Comparison of ENCODE assay signal across 28 mouse cellular contexts in the genomic region with DNA sequence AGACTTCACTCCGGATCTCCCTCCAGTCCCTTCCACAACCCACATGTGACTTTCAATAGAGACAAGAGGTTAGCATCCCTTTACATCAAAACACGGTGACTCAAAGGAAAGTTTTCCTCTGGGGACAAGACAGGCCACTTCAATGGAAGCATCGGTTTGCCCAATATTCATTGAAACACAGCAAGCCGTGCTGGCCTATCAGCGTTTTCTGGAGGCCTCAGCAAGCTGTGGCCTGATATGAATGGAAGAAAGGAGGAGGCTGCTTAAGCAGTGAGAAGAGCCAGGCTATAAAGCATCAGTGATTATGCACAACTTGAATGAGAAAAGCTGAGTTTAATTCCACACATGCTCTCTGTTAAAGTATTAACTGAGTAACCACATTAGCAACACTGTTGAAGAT.
DNase-seq lines count a peak whose midpoint lies in the region; ATAC-seq lines count a peak whose summit lies in the region.
"Had no signal": no experiment of that assay in that cellular context is flagged by ENCODE, and none has a peak within 500 bp of the region (broad histone marks: within the 10 kb centered on the region; RNA-seq: fewer than 3 reads in every experiment).

No protein-coding gene starts in this region.

- 54% methylated on average over 5 of the region's 5 CpGs for WGBS in heart, embryonic 11.5 days (ENCODE audit: insufficient replicate concordance)
- 39% methylated on average over 5 of the region's 5 CpGs for WGBS in kidney, embryonic 15.5 days
- WGBS in neural tube, embryonic 15.5 days: 21% methylated on average over 5 of the region's 5 CpGs

- no peaks in the 10 kb centered on the region for H3K36me3 ChIP-seq in heart, embryonic 11.5 days (ENCODE audit: control insufficient read depth, insufficient read depth, low read length)
- H3K36me3 ChIP-seq in kidney, embryonic 15.5 days: no peaks in the 10 kb centered on the region
- no peaks in the 10 kb centered on the region for H3K36me3 ChIP-seq in neural tube, embryonic 15.5 days
- H3K36me3 ChIP-seq: embryonic facial prominence, embryonic 13.5 days; forebrain, embryonic 12.5 days; liver, embryonic 15.5 days; neural tube, embryonic 12.5 days had no signal

- peaks cover 34% of the 10 kb centered on the region for H3K4me1 ChIP-seq in heart, embryonic 11.5 days (ENCODE audit: control insufficient read depth, insufficient read depth, low read length)
- peaks cover 47% of the 10 kb centered on the region for H3K4me1 ChIP-seq in kidney, embryonic 15.5 days
- H3K4me1 ChIP-seq in neural tube, embryonic 15.5 days: peaks cover 12% of the 10 kb centered on the region
- H3K4me1 ChIP-seq: liver, embryonic 15.5 days had no signal

- no peaks in the 10 kb centered on the region for H3K9me3 ChIP-seq in heart, embryonic 11.5 days (replicated peaks; ENCODE audit: control insufficient read depth, low read length)
- no peaks in the 10 kb centered on the region for H3K9me3 ChIP-seq in kidney, embryonic 15.5 days (replicated peaks)
- no peaks in the 10 kb centered on the region for H3K9me3 ChIP-seq in neural tube, embryonic 15.5 days (replicated peaks)
- H3K9me3 ChIP-seq: embryonic facial prominence, embryonic 13.5 days; forebrain, embryonic 12.5 days; liver, embryonic 15.5 days had no signal

- H3K4me3 ChIP-seq in heart, embryonic 11.5 days (ENCODE audit: low read depth, low read length): no peak overlapping the region
- no peak overlapping the region for H3K4me3 ChIP-seq in kidney, embryonic 15.5 days (replicated peaks)
- no peak overlapping the region for H3K4me3 ChIP-seq in neural tube, embryonic 15.5 days (replicated peaks)
- H3K4me3 ChIP-seq: embryonic facial prominence, embryonic 13.5 days; forebrain, embryonic 12.5 days; liver, embryonic 15.5 days; neural tube, embryonic 12.5 days had no signal

- no peak overlapping the region for H3K4me2 ChIP-seq in heart, embryonic 11.5 days
- no peak overlapping the region for H3K4me2 ChIP-seq in kidney, embryonic 15.5 days
- no peak overlapping the region for H3K4me2 ChIP-seq in neural tube, embryonic 15.5 days
- H3K4me2 ChIP-seq: embryonic facial prominence, embryonic 13.5 days; forebrain, embryonic 12.5 days; hindbrain, embryonic 14.5 days; liver, embryonic 15.5 days; lung, embryonic 14.5 days; neural tube, embryonic 12.5 days had no signal

- no peak overlapping the region for H3K9ac ChIP-seq in heart, embryonic 11.5 days (ENCODE audit: low read depth, low read length)
- H3K9ac ChIP-seq in kidney, embryonic 15.5 days: no peak overlapping the region
- H3K9ac ChIP-seq in neural tube, embryonic 15.5 days (replicated peaks): no peak overlapping the region
- H3K9ac ChIP-seq: embryonic facial prominence, embryonic 13.5 days; forebrain, embryonic 12.5 days; hindbrain, embryonic 14.5 days; liver, embryonic 15.5 days; lung, embryonic 14.5 days; neural tube, embryonic 12.5 days had no signal

- no peaks in the 10 kb centered on the region for H3K27me3 ChIP-seq in heart, embryonic 11.5 days (ENCODE audit: control insufficient read depth, insufficient read depth, low read length)
- H3K27me3 ChIP-seq in kidney, embryonic 15.5 days: no peaks in the 10 kb centered on the region
- no peaks in the 10 kb centered on the region for H3K27me3 ChIP-seq in neural tube, embryonic 15.5 days (replicated peaks)
- H3K27me3 ChIP-seq: embryonic facial prominence, embryonic 13.5 days; liver, embryonic 15.5 days; neural tube, embryonic 12.5 days; Patski had no signal

- H3K27ac ChIP-seq in heart, embryonic 11.5 days (ENCODE audit: low read depth, low read length): no peak overlapping the region
- H3K27ac ChIP-seq in kidney, embryonic 15.5 days: peak overlapping the region; percentile 64
- H3K27ac ChIP-seq in neural tube, embryonic 15.5 days (replicated peaks): no peak overlapping the region
- H3K27ac ChIP-seq: embryonic facial prominence, embryonic 13.5 days; forebrain, embryonic 12.5 days; hindbrain, embryonic 14.5 days; liver, embryonic 15.5 days; neural tube, embryonic 12.5 days; stomach, postnatal 0 days had no signal

- ATAC-seq in heart, embryonic 11.5 days (replicated peaks; ENCODE audit: insufficient number of reproducible peaks, low FRiP score, low TSS enrichment): no peak
- no peak for ATAC-seq in kidney, embryonic 15.5 days (replicated peaks; ENCODE audit: low FRiP score)
- peak; percentile 26; the same call in 1 of the 2 replicates for ATAC-seq in neural tube, embryonic 15.5 days (ENCODE audit: low FRiP score)
- ATAC-seq: intestine, postnatal 0 days; Patski had no signal

- DNase-seq in heart, adult 11 months: peak; percentile 45
- DNase-seq in kidney, adult 9 months: no peak
- no peak for DNase-seq in neural tube, embryonic 10.5 days (ENCODE audit: extremely low spot score, low spot score)
- no peak for DNase-seq in urinary bladder, postnatal 14 days (ENCODE audit: low spot score)
- DNase-seq: adrenal gland, postnatal 10 days; cerebellum, adult 11 months; cerebellum, adult 9-10 months; embryo, embryonic 11 days; gastrocnemius, postnatal 25 days; heart, adult 18-20 months; kidney, postnatal 10 days; layer of hippocampus, adult 9-11 months; lung, embryonic 14.5 days; lung, postnatal 14 days; right cerebral cortex, postnatal 4 days; thymus, adult 18-20 months; thymus, postnatal 25 days had no signal
